Mouse (Mus musculus) C2C12 (cell line): Measurements from ENCODE around the gene Gbp3.

ENCODE experiments used
- CEBPB ChIP-seq: IDR thresholded peaks from one replicate; pipeline ENCODE4 v1.6.1; 2011; ENCODE audit warnings: low read depth, mild to moderate bottlenecking, control low read depth, moderate library complexity
- CTCF ChIP-seq: IDR thresholded peaks from one replicate; pipeline ENCODE4 v1.5.1; 2011; ENCODE audit not compliant: control insufficient read depth, insufficient read depth, insufficient read length
- FOSL1 ChIP-seq: IDR thresholded peaks from one replicate; pipeline ENCODE4 v1.8.0; 2011; ENCODE audit warnings: mild to moderate bottlenecking, low read length; ENCODE audit not compliant: poor library complexity, insufficient read depth, severe bottlenecking
- MAX ChIP-seq: IDR thresholded peaks from one replicate; pipeline ENCODE4 v1.6.1; 2011; ENCODE audit warnings: mild to moderate bottlenecking, control low read depth
- MYOD1 ChIP-seq: IDR thresholded peaks from one replicate; pipeline ENCODE4 v1.6.1; 2011; ENCODE audit warnings: low read depth; ENCODE audit not compliant: control insufficient read depth, insufficient read length
- USF1 ChIP-seq: IDR thresholded peaks from one replicate; pipeline ENCODE4 v1.6.1; 2011; ENCODE audit warnings: low read depth, mild to moderate bottlenecking, control low read depth, moderate library complexity

DNA sequence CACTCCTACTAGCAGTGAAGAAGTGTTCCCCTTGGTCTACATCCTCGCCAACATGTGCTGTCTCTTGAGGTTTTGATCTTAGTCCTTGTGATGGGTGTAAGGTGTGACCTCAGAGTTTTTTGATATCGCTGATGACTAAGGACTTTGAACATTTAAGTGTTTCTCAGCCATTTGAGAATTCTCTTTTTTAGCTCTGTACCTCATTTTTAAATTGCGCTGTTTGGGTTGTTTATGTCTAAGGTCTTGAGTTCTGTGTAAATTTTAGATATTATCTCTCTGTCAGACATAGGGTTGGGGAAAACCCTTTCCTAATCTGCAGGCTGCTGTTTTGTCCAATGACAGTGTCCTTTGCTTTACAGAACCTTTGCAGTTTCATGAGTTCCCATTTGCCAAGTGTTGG lies 26.6 kb upstream of the Gbp3 start:
- TF ChIP-seq CTCF (no peak), MYOD1 (no peak), FOSL1 (no peak), CEBPB (no peak), USF1 (no peak), MAX (no peak)
